Mouse (Mus musculus): ENCODE measurements around the gene Aar2.
"Not testable (repeated sequence)": the region's sequence is repeated elsewhere in the genome, so short reads cannot be mapped to it uniquely, and the experiment has no call there.

Gene Aar2

DNA sequence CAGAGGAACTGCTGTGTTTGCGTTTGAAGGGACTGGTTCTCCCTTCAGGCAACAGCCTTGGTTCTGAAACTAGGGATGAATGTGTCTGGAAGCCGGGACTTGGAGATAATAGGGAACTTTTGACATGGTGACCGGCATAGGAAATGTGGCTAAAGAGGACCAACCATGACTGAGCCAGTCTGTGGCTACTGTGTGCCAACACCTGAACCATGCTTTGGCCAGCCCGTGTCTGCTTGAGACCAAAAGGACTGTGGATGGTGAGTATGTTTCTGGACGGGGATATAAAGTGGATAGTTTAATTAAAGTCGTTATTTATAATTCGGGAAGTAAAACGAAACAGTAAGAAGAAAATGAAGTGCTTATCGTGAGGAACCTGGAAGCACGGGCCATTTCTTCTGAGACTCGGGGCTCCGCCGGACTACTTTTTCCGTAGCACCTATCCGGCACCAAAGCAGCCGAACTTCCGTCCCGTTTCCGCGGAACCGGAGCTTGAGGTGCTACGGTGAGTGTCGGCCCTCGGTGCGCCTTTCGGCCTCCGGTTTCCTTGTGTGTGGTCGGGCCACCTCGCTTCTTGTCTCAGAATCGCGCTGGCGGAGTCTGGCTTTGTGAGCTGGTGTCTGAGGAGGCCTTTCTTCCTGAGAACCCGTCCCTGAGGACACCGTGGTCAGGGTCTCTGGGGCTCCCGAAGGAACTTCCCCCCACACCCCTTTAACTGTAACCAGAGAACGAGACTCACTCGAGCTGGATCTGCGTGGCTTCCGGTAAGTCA lies at the start of gene Aar2:
Aar2 (plus strand) TSS at position 462 of the 769 bp plus-strand sequence.
- peak; percentile 80 to 82 for DNase-seq (ENCODE audit: low spot score in 2 of 2)

GRCm38 (mm10) chr2:156497915-156498314 lies 49.5 kb upstream of the Aar2 start:
- peak in 1 of 2 experiments; percentile 70 for DNase-seq (ENCODE audit: low spot score in 2 of 2)

DNA sequence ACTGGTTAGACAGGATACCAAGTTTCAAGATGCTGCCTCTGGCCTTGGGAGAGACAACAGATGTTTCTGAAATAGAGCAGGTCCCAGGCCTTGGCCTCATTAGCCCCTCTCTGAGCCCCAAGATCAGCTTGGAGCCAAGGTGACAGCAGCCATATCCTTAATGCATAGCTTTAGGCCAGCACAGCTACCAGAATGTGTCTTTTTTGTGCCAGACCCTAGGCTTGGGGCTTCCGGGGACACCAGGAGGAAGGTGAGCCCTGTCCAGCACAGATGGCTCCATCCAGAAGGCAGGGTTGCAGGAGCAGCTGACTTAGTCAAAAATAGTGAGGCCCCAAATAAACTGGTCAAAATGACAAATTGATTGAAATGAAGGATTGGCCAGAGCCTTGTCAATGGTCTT lies 46.4 kb upstream of the Aar2 start:
- DNase-seq (ENCODE audit: low spot score in 2 of 2), result no peak

GRCm38 (mm10) chr2:156505533-156505932 lies 41.9 kb upstream of the Aar2 start:
- no peak for DNase-seq (ENCODE audit: low spot score in 2 of 2)

GRCm38 (mm10) chr2:156512028-156512427 lies 35.4 kb upstream of the Aar2 start:
- DNase-seq (ENCODE audit: low spot score in 2 of 2), result no peak

DNA sequence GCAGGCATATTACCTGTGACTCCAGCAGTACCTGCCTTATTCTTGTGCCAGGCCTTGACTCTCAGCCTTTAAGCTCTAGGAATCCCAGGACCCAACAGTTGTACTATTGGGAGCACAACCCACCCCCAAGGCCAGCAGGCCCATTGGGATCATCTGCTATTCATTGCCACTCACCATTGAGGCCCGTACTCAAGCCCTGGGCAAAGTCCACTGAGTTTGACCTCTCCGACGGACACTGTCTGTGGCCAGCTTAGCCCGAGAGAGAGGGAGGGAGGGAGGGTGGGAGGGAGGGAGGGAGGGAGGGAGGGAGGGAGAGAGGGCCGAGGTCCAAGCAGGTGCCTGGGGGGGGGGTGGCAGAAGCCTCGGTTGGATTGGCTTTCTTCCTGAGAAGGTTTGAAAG lies 34.8 kb upstream of the Aar2 start:
- no peak for DNase-seq (ENCODE audit: low spot score in 2 of 2)

DNA sequence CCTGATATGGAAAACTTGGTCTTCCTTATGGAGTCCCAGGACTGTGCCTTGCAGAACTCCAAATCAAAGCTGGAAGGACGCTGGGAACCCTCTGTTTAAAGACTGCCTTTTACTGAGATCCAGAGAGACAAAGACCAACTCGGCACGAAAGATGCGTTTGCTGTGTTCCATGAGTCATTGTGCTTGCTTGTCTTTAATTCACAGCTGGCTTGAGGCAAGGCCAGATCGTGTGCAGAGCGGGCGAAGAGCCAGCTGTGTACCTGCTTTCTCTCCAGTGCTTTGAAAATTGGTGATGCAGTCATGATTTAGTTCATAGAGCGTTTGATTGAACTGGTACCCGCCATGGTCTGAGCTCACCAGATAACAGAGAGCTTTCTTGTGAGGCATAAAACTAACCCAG lies 32.3 kb upstream of the Aar2 start:
- no peak for DNase-seq (ENCODE audit: low spot score in 2 of 2)

GRCm38 (mm10) chr2:156515565-156516185 lies 31.7 kb upstream of the Aar2 start:
- DNase-seq (ENCODE audit: low spot score in 2 of 2), result peak; percentile 82 to 88

DNA sequence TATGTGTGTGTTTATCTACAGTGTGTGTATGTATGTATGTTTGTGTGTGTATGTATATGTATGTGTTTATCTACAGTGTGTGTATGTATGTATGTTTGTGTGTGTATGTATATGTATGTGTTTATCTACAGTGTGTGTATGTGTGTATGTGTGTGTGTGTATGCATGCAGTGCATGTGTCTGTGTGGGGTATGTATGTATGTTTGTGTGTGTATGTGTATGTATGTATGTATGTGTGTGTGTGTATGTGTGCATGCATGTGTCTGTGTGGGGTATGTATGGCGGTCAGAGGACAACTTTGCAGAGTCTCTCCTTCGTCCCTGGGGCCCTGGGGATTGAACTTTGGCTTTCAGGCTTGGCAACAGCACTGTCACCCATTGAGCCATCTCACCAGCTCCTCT lies 30.7 kb upstream of the Aar2 start:
- not testable (repeated sequence) for DNase-seq (ENCODE audit: low spot score in 2 of 2)

GRCm38 (mm10) chr2:156518306-156518705 lies 29.1 kb upstream of the Aar2 start:
- DNase-seq (ENCODE audit: low spot score in 2 of 2), result peak in 1 of 2 experiments; percentile 49

DNA sequence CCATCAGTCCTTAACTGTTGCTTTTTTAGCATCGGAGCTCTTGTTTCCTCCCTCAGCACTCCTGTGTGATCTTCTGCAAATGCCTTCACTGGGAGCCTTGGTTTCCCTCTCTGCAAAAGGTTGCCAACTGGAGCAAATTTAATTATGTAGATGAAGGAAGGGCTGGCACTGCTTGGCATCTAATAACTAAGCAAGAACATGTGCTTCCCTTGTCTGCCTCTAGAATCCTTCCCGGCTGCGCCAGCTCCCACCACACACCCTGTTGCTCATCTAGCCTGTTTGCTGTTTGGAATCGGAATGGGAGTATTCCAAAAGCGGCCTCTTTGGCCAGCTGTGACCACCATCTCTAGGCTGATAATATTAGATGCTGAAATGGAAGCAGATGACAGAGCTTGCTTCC lies 27.8 kb upstream of the Aar2 start:
- no peak for DNase-seq (ENCODE audit: low spot score in 2 of 2)

DNA sequence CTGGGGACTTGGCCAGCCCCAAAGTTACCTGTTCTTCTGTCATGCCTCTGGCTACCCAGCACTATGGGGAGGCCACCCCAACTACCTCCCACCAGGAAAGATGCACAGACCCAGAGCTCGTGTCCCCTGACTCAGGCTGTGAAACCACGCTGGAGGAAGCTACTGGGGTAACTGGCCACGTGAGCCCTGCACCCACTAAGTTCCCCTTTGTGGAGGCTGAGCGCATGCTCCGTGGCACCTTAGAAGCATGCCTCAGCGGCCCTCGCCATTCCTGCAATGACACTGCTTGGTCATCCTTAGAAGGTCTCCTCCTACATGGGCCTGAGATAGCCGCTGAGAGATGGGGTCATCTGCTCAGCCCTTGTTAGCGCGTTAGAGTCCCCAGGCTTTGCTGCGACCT lies 24.4 kb upstream of the Aar2 start:
- DNase-seq (ENCODE audit: low spot score in 2 of 2), result no peak

GRCm38 (mm10) chr2:156524078-156524477 lies 23.3 kb upstream of the Aar2 start:
- DNase-seq (ENCODE audit: low spot score in 2 of 2), result no peak

GRCm38 (mm10) chr2:156529726-156530125 lies 17.7 kb upstream of the Aar2 start:
- DNase-seq (ENCODE audit: low spot score in 2 of 2), result no peak

- no peak for DNase-seq (ENCODE audit: low spot score in 2 of 2)
Measured at GRCm38 (mm10) chr2:156533160-156533559, 14.2 kb upstream of the Aar2 start.

- no peak for DNase-seq (ENCODE audit: low spot score in 2 of 2)
Measured at GRCm38 (mm10) chr2:156538817-156539555, 8.4 kb upstream of the Aar2 start.

- no peak for DNase-seq (ENCODE audit: low spot score in 2 of 2)
Measured at GRCm38 (mm10) chr2:156540991-156541390, 6.4 kb upstream of the Aar2 start.

DNA sequence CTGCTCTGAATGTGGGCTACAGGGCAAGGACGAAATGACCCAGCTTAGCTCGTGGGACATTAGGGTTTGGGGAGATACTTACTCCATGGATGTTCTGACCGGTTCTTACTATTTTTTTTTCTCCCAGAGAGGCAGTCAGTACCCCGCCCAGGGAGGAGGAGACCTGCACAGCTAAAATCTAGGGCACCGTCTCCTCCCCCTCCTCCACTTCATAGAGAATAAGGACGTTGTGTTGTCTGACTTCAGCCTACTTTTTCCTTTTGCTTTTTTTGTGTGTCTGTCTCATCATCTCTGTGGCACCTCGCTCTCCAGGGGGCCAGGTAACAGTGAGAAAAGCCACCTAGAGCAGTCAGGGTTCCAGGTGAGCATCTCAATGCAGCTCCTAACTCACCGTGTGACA lies 5.0 kb upstream of the Aar2 start:
- no peak for DNase-seq (ENCODE audit: low spot score in 2 of 2)

DNA sequence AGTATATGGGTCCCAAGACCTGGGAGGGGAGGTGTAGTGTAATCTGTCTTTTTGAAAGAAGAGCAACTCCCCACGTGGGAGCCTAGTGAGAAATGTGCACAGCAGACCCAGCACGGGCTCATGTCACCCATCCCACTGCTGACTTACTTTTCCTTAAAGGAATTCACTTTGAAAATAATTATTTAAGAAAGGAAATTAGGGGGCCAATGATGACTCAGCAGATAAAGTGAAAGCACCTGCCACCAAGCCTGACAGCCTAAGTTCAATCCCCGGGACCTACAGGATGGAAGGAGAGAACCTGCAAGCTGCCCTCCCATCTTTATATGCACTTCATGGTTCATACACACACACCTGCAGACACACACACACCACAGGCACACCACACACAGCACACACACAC lies 3.6 kb upstream of the Aar2 start:
- DNase-seq (ENCODE audit: low spot score in 2 of 2), result no peak

DNA sequence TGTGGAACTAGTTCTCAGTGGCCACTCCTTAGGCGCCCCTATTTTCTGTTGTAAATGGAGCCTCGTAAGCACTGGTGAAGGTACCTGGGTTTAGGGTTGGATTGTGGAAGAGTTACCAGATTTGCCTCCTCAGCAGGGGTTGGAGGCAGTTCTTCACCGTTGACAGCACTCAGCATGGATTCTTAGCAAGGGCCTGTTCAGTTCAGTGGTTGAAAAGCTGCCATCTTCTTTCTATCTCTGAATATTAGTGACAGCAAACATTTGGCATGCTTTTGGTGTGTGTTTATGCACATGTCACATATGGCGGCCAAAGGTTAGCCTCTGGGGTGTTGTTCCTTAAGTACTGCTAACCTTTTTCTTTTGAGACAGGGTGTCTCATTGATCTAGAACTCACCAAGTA lies 5.0 kb downstream of the Aar2 start:
- no peak for DNase-seq (ENCODE audit: low spot score in 2 of 2)

- DNase-seq (ENCODE audit: low spot score in 2 of 2), result no peak
Measured at GRCm38 (mm10) chr2:156561808-156562207, 14.4 kb downstream of the Aar2 start.

DNA sequence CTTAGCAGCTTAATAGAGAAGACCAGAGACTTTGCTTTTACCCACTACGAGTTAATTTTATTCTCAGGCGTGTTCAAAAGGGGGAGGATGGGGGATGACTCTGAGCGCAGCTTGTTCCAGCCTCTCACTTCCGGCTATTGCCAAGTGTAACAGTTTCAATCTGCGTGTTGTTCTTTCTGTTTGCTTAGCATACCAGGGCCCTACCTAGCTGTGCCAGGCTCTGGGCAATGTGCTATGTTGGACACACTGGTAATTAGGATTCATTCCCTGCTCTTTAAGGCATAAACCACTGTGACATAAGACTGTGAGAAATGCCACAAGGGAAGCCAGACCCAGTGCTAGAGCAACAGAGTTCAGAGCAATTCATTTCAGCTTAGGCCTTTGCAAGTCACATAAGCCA lies 16.2 kb downstream of the Aar2 start:
- DNase-seq (ENCODE audit: low spot score in 2 of 2), result no peak

GRCm38 (mm10) chr2:156566512-156566911 lies 19.1 kb downstream of the Aar2 start:
- DNase-seq (ENCODE audit: low spot score in 2 of 2), result no peak

All from frontal cortex, postnatal 36 days (tissue).